Mouse (Mus musculus) brain, embryonic 14.5 days (tissue): ENCODE measurements around the gene Itm2c.

Experiments used
- CTCF ChIP-seq: fragments of 200-500 bp; IDR thresholded peaks from 2 replicates; pipeline ENCODE4 v1.5.1; 2012; ENCODE audit warnings: inconsistent platforms, mild to moderate bottlenecking, moderate library complexity, borderline replicate concordance; ENCODE audit not compliant: insufficient read depth, insufficient read length; ENCODE audit errors: extremely low read depth
- POLR2A ChIP-seq: fragments of 200-500 bp; IDR thresholded peaks from 2 replicates; pipeline ENCODE4 v1.6.1; 2012; ENCODE audit warnings: mild to moderate bottlenecking, inconsistent platforms, borderline replicate concordance; ENCODE audit not compliant: poor library complexity, insufficient read depth, insufficient read length, severe bottlenecking; ENCODE audit errors: extremely low read depth

DNA sequence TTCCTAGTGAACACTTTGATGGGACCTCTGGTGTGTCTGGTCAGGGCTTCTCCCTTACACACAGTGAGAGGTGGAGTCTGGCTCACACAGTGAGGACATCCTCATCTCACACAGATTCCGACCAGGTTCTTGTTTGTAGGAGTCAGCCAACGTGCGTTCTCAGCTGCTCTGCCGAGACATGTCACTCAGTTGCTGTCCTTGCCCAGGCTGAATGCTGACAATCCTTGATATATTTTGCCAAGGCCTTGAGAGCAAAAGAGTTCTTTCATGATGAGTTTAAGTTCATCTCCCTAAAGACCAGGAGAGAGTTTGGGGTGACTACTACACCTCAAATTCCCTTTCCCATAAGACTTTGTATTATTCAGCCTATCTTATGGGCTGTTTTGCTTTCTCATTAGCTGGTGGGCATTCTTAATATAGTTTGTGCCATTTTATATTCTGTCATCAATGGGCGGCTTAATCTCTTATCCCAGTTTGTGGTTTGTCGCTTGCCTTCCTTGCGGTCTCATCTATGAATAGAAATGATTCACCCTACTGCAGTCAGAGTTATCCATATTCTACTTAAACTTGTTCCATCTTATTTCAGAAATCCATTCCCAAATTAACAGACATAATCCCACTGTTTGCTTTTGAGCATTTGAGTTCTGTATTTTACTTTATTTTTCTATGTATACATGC, 19.1 kb downstream of the Itm2c start:
- TF ChIP-seq CTCF = no peak
- no peak for TF ChIP-seq POLR2A
